Mouse (Mus musculus) heart, postnatal 14 days (tissue): ENCODE measurements around the gene Olfr473. TPM values are rescaled to one million over a fixed set of nuclear protein-coding genes. Genes with fewer than 3 reads are reported as not detected.
"Not testable (repeated sequence)": the region's sequence is repeated elsewhere in the genome, so short reads cannot be mapped to it uniquely, and the experiment has no call there.

Experiments used
- DNase-seq, 2 experiments: peaks; one replicate each; pipeline ENCODE4 v3.0.0; 2021 to 2022
- intact Hi-C: fragments of 180-260 bp; cut with DNase I; formaldehyde crosslinking; loops from one replicate; pipeline ENCODE4 v1.15.1; 2025
- long read RNA-seq, 2 experiments: library from polyadenylated mRNA; stranded (forward); transcript quantifications; one replicate each; pipeline ENCODE4 v2.0.0; 2021
- total RNA-seq, 2 experiments: library from RNA; stranded (reverse); gene quantifications; 2 replicates each; pipeline ENCODE4 v1.2.3; 2021

Gene Olfr473
- total RNA-seq: not detected
- long read RNA-seq, experiment 1: 0 reads
- long read RNA-seq, experiment 2: 0 reads

DNA sequence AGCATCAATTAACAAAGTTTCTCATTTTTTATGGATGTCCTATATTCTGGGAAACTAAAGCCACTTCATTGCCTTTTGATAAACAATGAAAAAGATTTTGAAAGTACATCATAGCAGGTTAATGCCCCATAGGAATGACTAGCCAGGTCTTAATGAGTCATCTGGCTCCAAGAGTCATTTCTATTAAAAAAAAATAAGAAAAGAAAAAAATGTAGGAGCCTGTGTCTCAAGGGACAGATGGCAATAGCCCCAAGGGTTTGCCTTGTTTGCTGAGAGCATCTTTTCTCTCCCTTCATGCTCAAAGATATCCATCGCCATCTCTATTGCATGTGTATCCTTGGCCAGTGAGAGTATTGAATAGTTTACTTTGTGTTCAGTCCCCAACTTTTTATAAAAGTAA lies at the start of gene Olfr473:
Gene Olfr473 (plus strand): TSS at position 301 of the 400 bp plus-strand sequence.
- DNase-seq: no peak
- intact Hi-C loops: no loop called here

DNA sequence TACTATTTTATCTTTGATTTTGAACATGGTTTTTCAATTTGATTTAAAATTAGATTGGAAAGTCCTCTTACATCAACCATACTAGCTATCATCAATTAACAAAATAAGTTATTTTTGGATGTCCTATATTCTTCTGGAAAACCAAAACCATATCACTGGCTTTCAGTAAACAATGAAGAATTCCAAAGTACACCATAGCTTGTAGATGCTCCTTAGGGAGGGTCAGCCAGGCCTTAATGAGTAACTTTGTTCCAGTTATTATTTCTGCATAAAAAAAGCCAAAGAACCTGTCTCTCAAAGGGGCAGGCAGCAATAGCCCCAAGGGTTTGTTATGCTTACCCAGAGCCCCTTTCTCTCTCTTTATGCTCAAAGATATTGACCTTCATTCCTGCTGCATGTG lies 32.6 kb upstream of the Olfr473 start, which contains the start of gene Olfr472:
Gene Olfr472 (plus strand): TSS at position 301 of the 400 bp plus-strand sequence.
- intact Hi-C loops: no loop called here
- DNase-seq: no peak

DNA sequence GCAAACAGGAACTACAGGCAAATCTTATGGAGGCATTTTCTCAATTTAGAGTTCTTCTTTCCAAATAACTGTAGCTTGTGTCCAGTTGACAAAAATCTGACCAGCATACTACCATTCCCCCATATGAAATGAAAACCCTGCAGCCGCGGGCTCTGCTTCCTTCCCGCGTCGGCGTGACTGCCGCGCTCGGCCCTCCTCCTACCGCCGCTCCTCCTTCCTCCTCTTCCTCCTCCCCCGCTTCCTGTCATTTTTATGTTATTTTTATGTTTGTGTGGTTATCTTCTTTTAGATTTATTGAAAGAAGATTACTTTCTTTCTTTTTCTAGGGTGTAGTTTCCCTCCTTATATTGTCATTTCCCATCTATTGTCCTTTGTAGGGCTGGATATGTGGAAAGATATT lies 22.3 kb downstream of the Olfr473 start:
- intact Hi-C loops, DNase-seq: not testable (repeated sequence)

DNA sequence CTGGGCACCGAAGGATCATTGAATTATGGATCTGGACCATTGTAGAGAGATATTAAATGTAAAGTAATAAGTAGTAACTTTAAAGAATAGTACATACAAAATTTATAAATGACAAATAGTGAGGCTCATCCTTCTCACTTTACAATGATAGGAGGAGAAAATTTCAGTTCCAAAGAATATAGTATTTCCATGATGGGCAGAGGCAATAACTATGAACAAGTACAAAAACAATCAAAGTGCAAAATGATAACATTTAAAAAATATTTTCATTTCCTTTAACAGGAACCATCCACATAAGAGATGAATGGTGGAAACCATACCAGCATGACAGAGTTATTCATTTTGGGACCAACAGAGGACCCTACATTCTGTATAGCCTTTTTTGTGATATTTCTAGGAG lies 24.1 kb downstream of the Olfr473 start, which contains the start of gene Olfr474:
Gene Olfr474 (plus strand): TSS at position 301 of the 400 bp plus-strand sequence.
- intact Hi-C loops: no loop called here
- no peak for DNase-seq

GRCm38 (mm10) chr7:107964503-107964902 lies 34.3 kb downstream of the Olfr473 start, which contains the start of gene Olfr476:
TSS of gene Olfr476 (plus strand) at chr7:107964803.
- intact Hi-C loops: no loop called here
- DNase-seq: no peak

Other genes with a start within 250 kb of the Olfr473 start
- not detected for gene Cyb5r2, start 172.4 kb upstream of the Olfr473 start, total RNA-seq
- gene Ovch2, start 129.2 kb upstream of the Olfr473 start, total RNA-seq: not detected
- gene Olfr467, start 118.2 kb upstream of the Olfr473 start, total RNA-seq: not detected
- not detected for gene Olfr469, start 104.9 kb upstream of the Olfr473 start, total RNA-seq
- gene Olfr470, start 83.0 kb upstream of the Olfr473 start, total RNA-seq: not detected
- not detected for gene Olfr472, start 32.5 kb upstream of the Olfr473 start, total RNA-seq
- not detected for gene Olfr474, start 24.2 kb downstream of the Olfr473 start, total RNA-seq
- gene Olfr476, start 34.4 kb downstream of the Olfr473 start, total RNA-seq: not detected
- not detected for gene Olfr477, start 56.2 kb downstream of the Olfr473 start, total RNA-seq
- not detected for gene Olfr478, start 103.5 kb downstream of the Olfr473 start, total RNA-seq
- not detected for gene Olfr479, start 120.2 kb downstream of the Olfr473 start, total RNA-seq
- not detected for gene Olfr480, start 136.9 kb downstream of the Olfr473 start, total RNA-seq
- not detected for gene Olfr481, start 149.4 kb downstream of the Olfr473 start, total RNA-seq
- gene Olfr482, start 167.1 kb downstream of the Olfr473 start, total RNA-seq: under 1 TPM; 0.59 to 0.81 TPM
- not detected for gene Olfr483, start 170.4 kb downstream of the Olfr473 start, total RNA-seq
- not detected for gene Olfr484, start 197.0 kb downstream of the Olfr473 start, total RNA-seq
- gene Olfr485, start 229.4 kb downstream of the Olfr473 start, total RNA-seq: not detected
- gene Olfr486, start 242.3 kb downstream of the Olfr473 start, total RNA-seq: not detected